Mouse (Mus musculus) ovary, postnatal 10 days (tissue): Measurements from ENCODE around the gene Gm11564.
"Not testable (repeated sequence)": the region's sequence is repeated elsewhere in the genome, so short reads cannot be mapped to it uniquely, and the experiment has no call there.

ENCODE experiments used
- DNase-seq: peaks from one replicate; pipeline ENCODE4 v3.0.0; 2022; ENCODE audit warnings: low spot score

Gene Gm11564

GRCm38 (mm10) chr11:99815566-99815965 lies at the start of gene Gm11564:
Gene Gm11564 (minus strand): TSS chr11:99815666.
- not testable (repeated sequence) for DNase-seq

DNA sequence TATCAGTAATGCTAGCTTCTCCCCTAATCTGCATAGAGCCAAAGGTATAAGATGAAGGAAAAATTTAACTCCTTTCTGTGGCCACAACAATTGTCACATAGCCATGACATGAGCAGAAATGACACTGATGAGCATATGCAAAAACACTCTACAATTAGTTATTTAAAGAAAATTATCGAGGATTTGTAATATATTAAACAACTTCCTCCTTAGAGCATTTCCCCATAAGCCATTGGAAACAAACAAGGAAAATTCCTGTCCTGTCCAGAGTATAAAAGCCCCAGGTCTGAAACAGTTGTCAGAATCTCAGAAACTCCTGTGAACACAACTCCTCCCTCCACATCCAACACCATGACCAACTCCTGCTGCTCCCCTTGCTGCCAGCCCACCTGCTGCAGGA lies 48.7 kb upstream of the Gm11564 start, which contains the start of gene Gm11559:
Gene Gm11559 (plus strand): TSS at position 301 of the 400 bp plus-strand sequence.
- DNase-seq, result not testable (repeated sequence)

DNA sequence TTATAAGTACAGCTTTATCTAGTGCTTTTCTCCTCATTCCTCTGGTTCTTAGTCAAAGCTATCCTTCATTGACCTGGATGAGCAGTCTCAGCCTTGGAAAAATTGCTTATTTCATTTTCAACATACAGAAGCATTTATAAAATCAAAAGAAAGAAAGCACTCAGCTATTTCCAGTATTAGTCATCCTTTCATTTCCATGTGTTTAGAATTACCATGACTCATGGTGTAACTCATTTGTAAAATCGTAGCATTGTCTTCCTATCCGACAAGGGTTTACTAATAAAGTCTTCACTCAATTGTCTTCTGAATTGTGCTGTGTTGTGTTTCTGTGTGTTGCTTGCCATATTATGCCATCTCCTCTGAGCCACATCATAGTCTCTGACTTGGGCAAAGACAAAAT lies 43.3 kb upstream of the Gm11564 start:
- no peak for DNase-seq

- no peak for DNase-seq
Measured at GRCm38 (mm10) chr11:99857617-99858016, 42.2 kb upstream of the Gm11564 start, which contains the start of gene Gm11568. Gene Gm11568 (plus strand): TSS chr11:99857917.

DNA sequence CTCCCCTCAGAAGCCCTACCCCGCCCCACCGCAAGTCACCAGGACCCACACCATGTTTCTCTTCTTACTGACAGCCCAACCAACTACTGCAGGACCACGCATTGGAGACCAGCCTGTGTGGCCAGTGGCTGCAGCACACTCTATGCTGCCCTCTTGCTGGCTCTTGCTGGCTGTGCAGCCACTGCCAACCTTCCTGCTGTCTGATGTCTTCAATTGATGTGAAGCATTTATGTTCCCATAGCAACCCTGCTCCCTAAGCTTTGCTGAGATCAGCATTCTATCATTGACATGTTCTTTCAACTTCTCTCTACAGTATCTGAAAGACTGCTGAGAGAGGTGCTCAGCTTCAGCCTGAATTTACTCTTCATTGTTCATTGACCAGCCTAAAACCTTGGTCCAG lies 38.7 kb upstream of the Gm11564 start:
- DNase-seq, result no peak

DNA sequence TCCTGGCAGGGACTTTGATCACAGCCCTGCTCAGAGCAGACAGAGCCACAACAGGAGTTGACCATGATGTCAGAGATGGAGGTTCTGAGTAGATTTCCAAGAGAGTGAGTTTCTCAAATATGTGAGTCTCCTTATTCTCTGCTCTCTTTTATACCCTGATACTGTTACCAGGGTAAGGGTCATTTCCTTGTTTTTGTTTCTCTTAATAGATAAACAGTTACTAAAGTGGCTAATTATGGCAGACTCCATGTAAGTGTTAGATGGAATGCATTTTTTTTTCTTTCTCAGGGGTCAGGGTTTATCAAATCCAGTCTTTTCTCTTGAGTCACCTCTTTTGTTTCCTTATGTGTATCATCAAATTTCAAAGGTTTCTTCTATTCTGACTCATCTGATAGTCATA lies 36.0 kb upstream of the Gm11564 start, which contains the start of gene Krtap4-16:
Gene Krtap4-16 (minus strand): TSS at position 101 of the 400 bp plus-strand sequence.
- DNase-seq, result no peak

GRCm38 (mm10) chr11:99846746-99847145 lies 31.3 kb upstream of the Gm11564 start:
- DNase-seq, result no peak

DNA sequence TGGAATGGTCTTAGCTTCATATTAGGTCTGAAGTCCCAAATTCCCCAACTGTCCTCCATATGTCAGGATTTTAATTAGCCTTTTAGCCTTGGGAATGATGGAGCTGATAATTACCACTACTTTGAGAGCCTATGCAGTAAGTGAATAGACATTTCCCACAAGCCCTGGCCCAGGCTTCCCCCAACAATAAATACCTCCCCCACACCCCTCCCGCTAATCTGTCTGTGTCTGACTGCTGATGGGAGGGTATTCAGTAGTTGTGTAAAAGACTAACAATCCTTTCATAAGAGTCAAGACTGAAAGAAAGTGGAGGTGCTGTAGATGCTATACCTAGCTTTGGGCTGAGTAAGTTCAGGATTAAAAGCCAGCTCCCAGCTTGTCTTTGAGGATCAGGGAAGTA lies 26.7 kb upstream of the Gm11564 start:
- no peak for DNase-seq

- no peak for DNase-seq
Measured at GRCm38 (mm10) chr11:99837966-99838365, 22.5 kb upstream of the Gm11564 start, which contains the start of gene 2300003K06Rik. Gene 2300003K06Rik (minus strand): TSS chr11:99838066.

DNA sequence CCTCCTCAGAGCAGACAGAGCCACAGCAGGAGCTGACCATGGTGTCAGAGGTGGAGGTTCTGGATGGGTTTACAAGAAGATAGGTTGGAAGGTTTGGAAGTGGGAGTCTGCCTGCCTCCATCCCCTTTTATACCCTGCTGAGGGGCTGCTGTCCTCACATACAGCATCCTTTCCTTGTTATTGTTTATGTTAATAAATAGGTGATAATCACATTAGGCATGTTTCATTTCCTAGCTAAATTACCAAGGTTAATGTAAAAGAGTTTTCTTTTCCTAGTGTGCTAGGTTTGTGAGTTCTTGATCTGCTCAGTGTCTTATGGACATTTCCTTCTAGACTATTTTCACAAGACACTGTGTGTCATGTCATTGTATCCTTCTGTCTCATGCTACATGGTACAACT lies 5.7 kb downstream of the Gm11564 start, which contains the start of gene Krtap4-13:
Gene Krtap4-13 (minus strand): TSS at position 101 of the 400 bp plus-strand sequence.
- not testable (repeated sequence) for DNase-seq

- DNase-seq, result not testable (repeated sequence)
Measured at GRCm38 (mm10) chr11:99804346-99804745, 11.1 kb downstream of the Gm11564 start, which contains the start of gene Gm11554. Gene Gm11554 (minus strand): TSS chr11:99804446.

GRCm38 (mm10) chr11:99798832-99799231 lies 16.6 kb downstream of the Gm11564 start, which contains the start of gene Gm11569:
Gene Gm11569 (minus strand): TSS chr11:99798932.
- DNase-seq, result not testable (repeated sequence)

- DNase-seq, result no peak
Measured at GRCm38 (mm10) chr11:99793367-99793766, 22.1 kb downstream of the Gm11564 start, which contains the start of gene Gm11596. Gene Gm11596 (minus strand): TSS chr11:99793467.

DNA sequence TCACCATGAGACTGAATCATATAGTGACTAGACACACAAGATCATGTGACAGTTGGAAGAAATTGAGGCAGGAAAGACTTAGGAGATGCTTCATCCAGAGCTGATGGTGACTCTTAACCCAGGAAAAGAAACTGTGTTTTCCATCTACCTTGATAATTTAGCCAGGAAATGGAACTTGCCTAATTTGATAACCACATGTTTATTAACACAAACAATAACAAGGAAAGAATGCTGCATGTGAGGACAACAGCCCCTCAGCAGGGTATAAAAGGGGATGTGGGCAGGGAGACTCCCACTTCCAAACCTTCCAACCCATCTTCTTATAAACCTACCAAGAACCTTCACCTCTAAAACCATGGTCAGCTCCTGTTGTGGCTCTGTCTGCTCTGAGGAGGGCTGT lies 30.6 kb downstream of the Gm11564 start, which contains the start of gene Krtap4-9:
Gene Krtap4-9 (plus strand): TSS at position 301 of the 400 bp plus-strand sequence.
- DNase-seq, result not testable (repeated sequence)

DNA sequence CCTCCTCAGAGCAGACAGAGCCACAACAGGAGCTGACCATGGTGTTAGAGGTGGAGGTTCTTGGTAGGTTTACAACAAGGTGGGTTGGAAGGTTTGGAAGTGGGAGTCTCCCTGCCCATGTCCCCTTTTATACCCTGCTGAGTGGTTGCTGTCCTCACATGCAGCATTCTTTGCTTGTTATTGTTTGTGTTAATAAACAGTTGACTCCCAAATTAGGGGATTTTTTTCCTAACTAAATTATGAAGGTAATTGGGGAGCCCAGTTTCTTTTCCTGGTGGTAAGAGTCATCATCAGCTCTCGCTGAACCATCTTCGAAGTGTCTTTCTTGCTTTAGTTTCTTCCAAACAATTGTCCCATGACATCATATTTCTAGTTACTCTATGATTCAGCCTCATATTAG lies 34.9 kb downstream of the Gm11564 start, which contains the start of gene Krtap4-8:
Gene Krtap4-8 (minus strand): TSS at position 101 of the 400 bp plus-strand sequence.
- no peak for DNase-seq

DNA sequence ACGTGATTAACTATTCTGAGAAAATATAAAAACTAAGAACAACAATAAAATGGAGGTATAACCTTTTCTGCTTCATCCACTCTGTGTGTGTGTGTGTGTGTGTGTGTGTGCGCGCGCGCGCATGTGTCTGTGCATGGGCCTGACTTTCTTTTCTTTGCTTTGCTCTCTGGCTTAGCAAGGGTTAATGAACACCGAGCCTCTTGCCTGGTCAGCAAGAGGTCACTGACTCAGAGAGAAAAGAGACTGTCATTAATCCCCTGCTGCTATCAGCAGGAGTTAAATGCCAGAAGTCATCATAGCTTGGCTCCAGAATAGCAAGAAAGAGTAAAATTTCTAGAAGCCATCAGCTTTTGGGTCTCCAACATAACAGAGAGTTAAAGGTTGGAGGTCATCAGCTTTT lies 37.1 kb downstream of the Gm11564 start:
- no peak for DNase-seq

DNA sequence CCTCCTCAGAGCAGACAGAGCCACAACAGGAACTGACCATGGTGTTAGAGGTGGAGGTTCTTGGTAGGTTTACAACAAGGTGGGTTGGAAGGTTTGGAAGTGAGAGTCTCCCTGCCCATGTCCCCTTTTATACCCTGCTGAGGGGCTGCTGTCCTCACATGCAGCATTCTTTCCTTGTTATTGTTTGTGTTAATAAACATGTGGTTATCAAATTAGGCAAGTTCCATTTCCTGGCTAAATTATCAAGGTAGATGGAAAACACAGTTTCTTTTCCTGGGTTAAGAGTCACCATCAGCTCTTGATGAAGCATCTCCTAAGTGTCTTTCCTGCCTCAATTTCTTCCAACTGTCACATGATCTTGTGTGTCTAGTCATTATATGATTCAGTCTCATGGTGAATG lies 42.7 kb downstream of the Gm11564 start, which contains the start of gene Gm11595:
Gene Gm11595 (minus strand): TSS at position 101 of the 400 bp plus-strand sequence.
- DNase-seq, result not testable (repeated sequence)

GRCm38 (mm10) chr11:99768410-99768809 lies 47.1 kb downstream of the Gm11564 start:
- no peak for DNase-seq
